Mouse (Mus musculus) limb, embryonic 13.5 days (tissue): ENCODE measurements around the gene Mrpl14. TPM values are rescaled to one million over a fixed set of nuclear protein-coding genes. Genes with fewer than 3 reads are reported as not detected.

ENCODE experiments used
- ATAC-seq: fragments of 200-750 bp; cut with Nextera tagmentation; 2 replicates; pipeline ENCODE4 v1.8.0; 2017; ENCODE audit warnings: low read depth, moderate number of reproducible peaks, moderate TSS enrichment; ENCODE audit not compliant: low FRiP score
- H3K27ac ChIP-seq: fragments of 300-500 bp; sonication (generic); 2 replicates; pipeline ENCODE4 v1.5.1; 2015; ENCODE audit warnings: inconsistent platforms, mild to moderate bottlenecking, moderate library complexity
- H3K27me3 ChIP-seq: fragments of 300-500 bp; sonication (generic); 2 replicates; pipeline ENCODE4 v1.6.1; 2015; ENCODE audit warnings: mild to moderate bottlenecking, inconsistent platforms
- H3K36me3 ChIP-seq: fragments of 300-500 bp; sonication (generic); 2 replicates; pipeline ENCODE4 v1.6.1; 2015; ENCODE audit warnings: inconsistent platforms, mild to moderate bottlenecking, moderate library complexity
- H3K4me1 ChIP-seq: fragments of 300-500 bp; sonication (generic); 2 replicates; pipeline ENCODE4 v1.6.1; 2015; ENCODE audit warnings: inconsistent platforms
- H3K4me2 ChIP-seq: fragments of 300-500 bp; sonication (generic); replicated peaks from 2 replicates; pipeline ENCODE4 v1.6.1; 2015; ENCODE audit warnings: inconsistent platforms, mild to moderate bottlenecking, moderate library complexity
- H3K4me3 ChIP-seq: fragments of 300-500 bp; sonication (generic); 2 replicates; pipeline ENCODE4 v1.5.1; 2015; ENCODE audit warnings: moderate library complexity, mild to moderate bottlenecking, inconsistent platforms
- H3K9ac ChIP-seq: fragments of 300-500 bp; sonication (generic); 2 replicates; pipeline ENCODE4 v1.6.1; 2015; ENCODE audit warnings: mild to moderate bottlenecking, inconsistent platforms
- H3K9me3 ChIP-seq: fragments of 300-500 bp; sonication (generic); 2 replicates; pipeline ENCODE4 v1.6.1; 2016; ENCODE audit warnings: inconsistent platforms
- WGBS: fragments of 180-500 bp; shearing (Covaris S2); methylation state at CpG from one replicate; pipeline ENCODE4 v1.1.7; 2015; 5-methylcytosine and 5-hydroxymethylcytosine counted together
- polyA plus RNA-seq: library from polyadenylated mRNA; unstranded; fragments of >200 nt; fragmentation: Nextera tagmentation; extraction: Ambion mirVana; gene quantifications from 2 replicates; pipeline ENCODE4 v1.2.1, GENCODE M21; 2015

The Mrpl14 gene
- 136 and 140 TPM in 2 replicates for polyA plus RNA-seq

DNA sequence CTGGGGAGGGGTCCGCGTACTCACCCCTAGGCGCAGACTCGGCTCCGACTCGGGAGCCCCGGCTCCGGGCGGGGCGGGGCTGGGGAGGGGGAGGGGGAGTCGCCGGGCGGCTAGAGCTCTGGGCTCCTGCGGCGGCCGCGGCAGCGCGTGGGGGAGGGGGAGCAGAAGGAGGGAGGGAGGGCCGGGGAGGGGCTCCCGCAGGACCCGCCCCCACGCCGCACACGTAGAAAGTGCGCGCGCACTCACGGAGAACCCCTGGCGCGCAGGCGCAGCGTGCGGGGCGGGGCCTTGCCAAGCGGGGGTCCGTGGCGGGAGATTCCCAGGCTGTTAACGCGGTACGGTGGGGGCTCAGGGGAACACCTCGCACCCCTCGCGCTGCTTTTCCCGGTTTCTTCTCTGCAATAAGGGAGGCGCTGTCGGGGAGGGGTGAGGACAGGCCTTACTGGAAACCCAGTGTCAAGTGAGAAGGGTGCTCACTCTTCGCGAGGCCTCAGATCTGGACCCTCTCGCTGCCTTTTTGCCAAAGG is at the start of gene Mrpl14:
TSS of gene Mrpl14 (plus strand) at position 230 of the 527 bp plus-strand sequence.
- peak within 1 kb of the TSS; percentile 90 for H3K9ac ChIP-seq
- H3K9me3 ChIP-seq, result no peaks in the 10 kb centered on the region
- H3K4me3 ChIP-seq, result peak within 1 kb of the TSS; percentile 87
- H3K4me1 ChIP-seq, result peaks cover 23% of the 10 kb centered on the region
- H3K4me2 ChIP-seq, result peak within 1 kb of the TSS; percentile 72
- no peaks in the 10 kb centered on the region for H3K36me3 ChIP-seq
- ATAC-seq, result peak; percentile 90
- no peaks in the 10 kb centered on the region for H3K27me3 ChIP-seq
- under 1% methylated on average over 35 of the region's 50 CpGs for WGBS
- peak within 1 kb of the TSS; percentile 84 for H3K27ac ChIP-seq

DNA sequence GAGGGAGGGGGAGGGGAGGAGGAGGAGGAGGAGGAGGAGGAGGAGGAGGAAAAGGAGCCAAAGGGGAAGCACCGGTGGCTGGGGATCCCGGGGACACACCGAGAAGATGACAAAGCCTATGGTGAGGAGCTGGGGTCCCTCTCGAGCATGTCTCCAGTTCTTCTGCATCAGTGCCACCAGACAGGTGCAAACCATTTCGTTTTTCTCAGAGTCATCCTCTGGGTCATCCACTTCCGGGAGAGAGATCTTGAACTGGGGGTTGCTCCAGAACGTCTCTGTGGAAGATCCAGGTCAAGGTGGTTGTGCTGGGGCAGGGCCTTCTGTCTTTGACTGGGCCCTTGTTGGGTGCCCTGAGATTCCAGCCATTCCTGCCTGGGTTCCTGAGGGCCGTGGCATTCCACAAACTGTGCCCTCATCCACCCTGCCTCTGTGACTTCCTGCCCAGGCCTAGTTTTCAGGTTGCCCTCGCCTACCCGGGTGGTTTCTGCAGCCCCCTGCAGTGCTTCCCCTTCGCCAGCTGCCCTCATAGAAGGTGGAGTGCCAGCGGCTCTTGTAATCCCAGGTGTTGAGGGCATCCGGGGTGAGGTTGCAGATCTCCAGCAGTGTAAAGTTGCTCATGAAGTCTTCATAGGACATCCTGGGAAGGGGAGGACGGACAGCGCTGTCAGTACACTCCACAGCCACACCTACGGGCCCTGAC is 47.4 kb upstream of the Mrpl14 start:
- Histone ChIP-seq H3K9ac (no peak overlapping the region), H3K36me3 (no peaks in the 10 kb centered on the region), H3K4me3 (no peak overlapping the region), H3K4me2 (no peak overlapping the region), H3K27ac (no peak overlapping the region), H3K27me3 (no peaks in the 10 kb centered on the region), H3K4me1 (no peaks in the 10 kb centered on the region), H3K9me3 (no peaks in the 10 kb centered on the region)
- ATAC-seq, result no peak
- 73% methylated on average over 16 of the region's 16 CpGs for WGBS

DNA sequence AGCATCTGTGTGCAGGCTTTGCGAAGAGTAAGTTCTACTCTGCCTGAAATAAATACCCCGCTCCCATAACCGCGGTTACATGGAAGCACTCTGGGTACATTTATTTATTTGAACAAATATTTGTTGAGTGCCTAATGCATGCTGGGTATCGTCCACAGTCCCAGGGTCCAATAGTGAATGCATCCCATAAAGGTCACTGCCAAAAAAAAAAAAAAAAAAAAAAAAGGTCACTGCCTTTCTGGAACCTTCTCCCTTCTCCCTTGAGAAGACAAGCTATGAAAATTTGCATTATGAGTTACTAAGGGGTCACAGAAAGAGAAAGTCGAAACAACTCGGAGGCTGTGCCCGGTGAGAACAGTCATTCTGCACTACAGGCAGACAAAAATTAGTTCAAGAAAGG is 44.1 kb upstream of the Mrpl14 start:
- Histone ChIP-seq H3K4me2 (no peak overlapping the region), H3K4me3 (no peak overlapping the region), H3K4me1 (no peaks in the 10 kb centered on the region), H3K27ac (no peak overlapping the region), H3K36me3 (no peaks in the 10 kb centered on the region), H3K9me3 (no peaks in the 10 kb centered on the region), H3K27me3 (no peaks in the 10 kb centered on the region), H3K9ac (no peak overlapping the region)
- no peak for ATAC-seq
- 87% methylated on average over 8 of the region's 8 CpGs for WGBS

DNA sequence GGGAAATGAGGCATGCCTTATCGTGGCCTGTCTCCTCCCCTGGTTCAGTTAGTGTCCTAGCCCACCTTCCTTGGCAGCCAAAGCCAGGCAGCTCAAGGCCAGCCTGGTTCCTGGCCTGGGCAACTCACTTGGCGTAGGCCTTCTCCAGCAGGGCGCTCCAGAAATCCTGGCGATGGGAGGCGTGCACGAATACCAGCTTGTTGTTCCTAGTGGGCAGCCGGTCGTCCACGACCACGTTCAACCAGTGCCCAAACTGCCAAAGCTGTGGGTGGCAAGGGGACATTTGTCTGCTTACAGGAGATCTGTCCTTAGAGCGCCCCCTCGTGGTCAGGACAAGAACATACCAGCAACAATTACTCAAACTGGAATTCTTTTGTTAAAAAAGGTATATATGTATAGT is 43.4 kb upstream of the Mrpl14 start:
- no peak overlapping the region for H3K4me2 ChIP-seq

DNA sequence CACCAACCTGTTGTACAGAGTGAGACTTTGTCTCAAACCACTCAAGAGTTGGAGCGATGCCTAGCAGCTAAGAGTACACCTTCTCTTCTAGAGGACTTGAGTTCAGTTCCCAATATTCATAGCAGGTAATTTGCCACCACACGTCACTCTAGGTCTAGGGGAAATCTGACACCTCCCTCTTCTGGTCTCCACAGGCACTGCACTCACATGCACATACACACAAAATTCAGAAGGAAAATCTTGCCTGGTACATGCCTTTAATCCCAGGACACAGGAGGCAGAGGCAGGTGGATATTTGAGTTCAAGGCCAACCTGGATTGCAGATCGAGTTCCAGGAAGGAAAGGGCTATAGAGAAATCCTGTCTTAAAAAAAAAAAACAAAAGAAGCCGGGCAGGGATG is 41.9 kb upstream of the Mrpl14 start:
- Histone ChIP-seq H3K4me2 (no peak overlapping the region), H3K4me3 (no peak overlapping the region)
- WGBS, result 94% methylated on average over 4 of the region's 4 CpGs

More for the DNA sequence above, 43.4 kb upstream of the Mrpl14 start:
- H3K27me3 ChIP-seq, result no peaks in the 10 kb centered on the region
- no peaks in the 10 kb centered on the region for H3K4me1 ChIP-seq
- no peak for ATAC-seq
- no peak overlapping the region for H3K4me3 ChIP-seq
- H3K36me3 ChIP-seq, result no peaks in the 10 kb centered on the region
- no peaks in the 10 kb centered on the region for H3K9me3 ChIP-seq
- H3K9ac ChIP-seq, result no peak overlapping the region
- H3K27ac ChIP-seq, result no peak overlapping the region
- 22% methylated on average over 12 of the region's 12 CpGs for WGBS

DNA sequence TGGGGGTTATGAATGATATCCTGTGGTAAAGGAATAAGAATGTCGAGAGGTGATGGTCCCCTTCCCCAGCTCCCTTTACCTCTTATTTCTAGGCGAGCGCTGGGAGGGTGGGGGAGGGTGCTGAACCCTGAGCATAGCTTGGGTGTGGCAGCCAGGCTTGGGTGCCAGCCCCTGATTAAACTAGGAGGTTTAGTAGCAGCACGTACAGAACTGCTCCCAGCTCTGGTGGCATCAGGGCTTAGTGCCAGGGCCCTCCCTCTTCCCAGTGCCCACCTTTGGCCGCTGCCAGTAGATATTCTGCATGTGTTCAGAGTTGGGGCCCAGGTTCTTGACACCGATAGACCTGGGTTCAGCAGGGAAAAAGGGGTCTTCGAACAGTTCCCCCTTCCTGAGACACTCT is 32.9 kb upstream of the Mrpl14 start:
- Histone ChIP-seq H3K4me3 (no peak overlapping the region), H3K9me3 (no peaks in the 10 kb centered on the region), H3K4me2 (no peak overlapping the region), H3K9ac (no peak overlapping the region), H3K27ac (no peak overlapping the region), H3K27me3 (no peaks in the 10 kb centered on the region), H3K4me1 (no peaks in the 10 kb centered on the region), H3K36me3 (no peaks in the 10 kb centered on the region)
- no peak for ATAC-seq
- WGBS, result 77% methylated on average over 7 of the region's 7 CpGs

More for the DNA sequence above, 41.9 kb upstream of the Mrpl14 start:
- H3K9ac ChIP-seq, result no peak overlapping the region
- no peaks in the 10 kb centered on the region for H3K4me1 ChIP-seq
- no peak overlapping the region for H3K27ac ChIP-seq
- no peak for ATAC-seq
- H3K9me3 ChIP-seq, result no peaks in the 10 kb centered on the region
- no peaks in the 10 kb centered on the region for H3K27me3 ChIP-seq
- no peaks in the 10 kb centered on the region for H3K36me3 ChIP-seq

DNA sequence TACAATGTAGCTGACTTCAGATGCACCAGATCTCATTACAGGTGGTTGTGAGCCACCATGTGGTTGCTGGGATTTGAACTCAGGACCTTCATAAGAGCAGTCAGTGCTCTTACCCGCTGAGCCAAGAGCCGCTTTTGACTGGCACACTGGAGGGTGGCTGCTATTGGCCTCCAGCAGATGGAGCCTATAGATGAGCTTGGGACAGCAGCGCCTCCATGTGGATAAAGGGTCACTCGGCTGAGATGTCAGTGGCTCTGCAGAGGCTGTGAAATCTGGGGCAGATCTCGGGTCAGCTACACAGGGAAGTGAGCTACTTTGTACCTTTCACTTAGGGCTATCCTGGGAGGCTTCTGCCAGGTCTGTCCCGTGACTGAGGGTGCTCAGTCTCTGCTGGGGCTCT is 30.3 kb upstream of the Mrpl14 start:
- Histone ChIP-seq H3K4me2 (no peak overlapping the region), H3K27me3 (no peaks in the 10 kb centered on the region), H3K4me1 (no peaks in the 10 kb centered on the region), H3K9ac (no peak overlapping the region), H3K9me3 (no peaks in the 10 kb centered on the region), H3K4me3 (no peak overlapping the region), H3K27ac (no peak overlapping the region), H3K36me3 (peaks cover 2% of the 10 kb centered on the region; the same call in 1 of the 2 replicates)
- 27% methylated on average over 6 of the region's 6 CpGs for WGBS
- ATAC-seq, result no peak

DNA sequence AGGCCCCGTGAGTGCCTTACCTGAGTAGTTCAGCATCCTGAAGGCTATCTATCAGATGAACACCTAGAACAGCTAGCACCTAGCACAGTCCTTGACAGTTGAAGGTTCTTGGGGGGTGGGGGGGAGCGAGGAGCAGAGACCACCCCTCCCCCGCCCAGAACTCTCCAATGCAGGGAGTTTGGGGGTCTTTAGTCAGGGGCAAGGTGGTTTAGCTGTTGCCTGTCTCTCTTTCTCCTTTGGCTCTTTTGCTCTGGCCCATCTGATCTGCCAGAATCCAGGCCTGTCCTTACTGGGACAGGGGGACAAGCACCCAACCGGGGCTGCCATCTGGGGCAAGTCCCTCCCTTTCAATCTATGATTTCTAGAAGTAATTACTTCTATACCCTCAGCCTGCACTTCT is 26.9 kb upstream of the Mrpl14 start, which contains the start of gene Capn11:
TSS of gene Capn11 (minus strand) at position 101 of the 400 bp plus-strand sequence.
- WGBS, result 77% methylated on average over 4 of the region's 4 CpGs
- peaks cover 32% of the 10 kb centered on the region for H3K36me3 ChIP-seq

DNA sequence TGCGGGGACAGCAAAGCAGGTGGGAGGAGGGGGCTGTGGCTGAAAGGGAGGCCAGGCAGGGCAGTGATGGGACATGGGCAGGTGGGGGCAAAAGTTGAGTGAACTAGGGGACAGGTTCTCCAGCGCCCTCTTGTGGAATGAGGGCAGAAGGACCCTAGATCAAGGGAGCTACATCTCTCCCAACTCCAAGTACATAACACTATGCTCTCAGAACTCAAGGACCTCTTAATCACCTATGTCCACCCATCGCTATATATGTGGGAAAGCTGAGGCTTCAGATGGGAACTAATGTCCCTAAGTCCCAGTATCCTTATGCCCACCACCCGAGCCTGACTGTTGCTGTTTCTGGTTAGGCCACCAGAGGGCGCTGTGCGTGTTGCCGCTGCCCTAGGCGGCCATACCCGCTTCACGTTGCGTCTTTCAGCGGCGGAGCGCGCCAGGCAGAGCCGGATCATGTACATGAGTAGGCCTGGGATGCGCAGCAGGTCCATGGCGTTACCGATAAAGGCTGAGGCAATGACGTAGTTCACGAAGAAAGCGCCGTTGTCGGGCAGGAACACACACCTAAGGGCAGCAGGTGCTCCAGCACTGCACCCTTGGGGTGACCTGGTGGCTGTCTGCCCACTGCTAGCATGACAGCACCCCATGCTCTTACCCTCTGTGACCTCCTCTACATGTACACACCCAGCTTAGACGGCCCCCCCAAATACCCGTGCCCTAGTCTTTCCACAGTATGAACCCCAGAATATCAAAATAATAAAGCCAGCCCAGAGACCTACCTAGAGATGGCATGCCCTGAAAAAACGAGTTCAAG is 22.8 kb upstream of the Mrpl14 start:
- 26% methylated on average over 27 of the region's 27 CpGs for WGBS

More for the DNA sequence above, 26.9 kb upstream of the Mrpl14 start, which contains the start of gene Capn11:
- Histone ChIP-seq H3K9me3 (no peaks in the 10 kb centered on the region), H3K4me2 (no peak within 1 kb of the TSS), H3K9ac (no peak within 1 kb of the TSS), H3K4me1 (no peaks in the 10 kb centered on the region), H3K27me3 (no peaks in the 10 kb centered on the region), H3K4me3 (no peak within 1 kb of the TSS), H3K27ac (no peak within 1 kb of the TSS)
- no peak for ATAC-seq

DNA sequence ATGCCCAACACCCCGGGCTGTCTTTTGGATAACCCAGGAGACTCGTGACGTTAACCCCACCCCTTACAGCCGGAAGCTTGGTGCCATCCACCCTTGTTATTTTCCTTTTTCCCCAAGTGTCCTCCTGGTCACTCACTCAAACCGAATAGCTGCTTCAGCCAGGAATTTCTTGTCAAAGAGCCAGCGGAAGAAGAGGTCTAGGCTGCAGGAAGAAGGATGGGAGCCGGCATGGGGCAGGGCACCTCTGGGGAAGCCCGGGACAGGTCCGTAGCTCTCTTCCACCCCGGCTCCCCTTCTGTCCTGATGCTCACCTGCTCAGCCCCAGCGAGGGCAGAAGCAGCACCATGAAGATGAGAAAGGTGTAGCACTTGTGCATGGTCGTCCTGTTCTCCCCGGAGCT is 21.5 kb upstream of the Mrpl14 start:
- Histone ChIP-seq H3K27me3 (no peaks in the 10 kb centered on the region), H3K36me3 (peaks cover 83% of the 10 kb centered on the region), H3K4me3 (no peak overlapping the region), H3K9ac (no peak overlapping the region), H3K9me3 (no peaks in the 10 kb centered on the region), H3K4me2 (no peak overlapping the region), H3K4me1 (no peaks in the 10 kb centered on the region), H3K27ac (no peak overlapping the region)
- no peak for ATAC-seq
- WGBS, result 91% methylated on average over 13 of the region's 13 CpGs

More for the DNA sequence above, 22.8 kb upstream of the Mrpl14 start:
- Histone ChIP-seq H3K9me3 (no peaks in the 10 kb centered on the region), H3K4me3 (no peak overlapping the region), H3K27me3 (no peaks in the 10 kb centered on the region), H3K36me3 (peaks cover 70% of the 10 kb centered on the region), H3K27ac (no peak overlapping the region), H3K4me2 (peak overlapping the region; percentile 41), H3K4me1 (no peaks in the 10 kb centered on the region), H3K9ac (peak overlapping the region; percentile 3; the same call in 1 of the 2 replicates)
- ATAC-seq, result no peak

DNA sequence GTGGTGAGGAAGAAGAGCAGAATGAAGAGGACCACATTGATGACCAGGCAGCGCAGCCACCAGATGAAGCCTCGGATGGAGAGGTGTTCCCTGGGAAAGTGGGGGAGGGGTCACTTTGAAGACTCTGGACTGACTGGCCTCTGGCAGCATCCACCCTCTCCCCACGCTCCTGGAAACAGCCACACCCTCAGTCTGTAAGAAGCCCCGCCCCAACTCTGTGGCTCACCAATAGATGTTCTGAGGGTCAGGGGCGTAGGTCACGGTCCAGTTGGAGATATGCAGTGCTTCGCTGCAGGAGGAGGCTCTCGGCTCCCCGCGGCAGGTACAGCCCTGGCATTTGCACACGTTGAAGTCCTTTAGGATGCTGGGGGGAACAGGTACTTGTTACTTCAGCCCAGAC is 20.0 kb upstream of the Mrpl14 start:
- Histone ChIP-seq H3K4me3 (no peak overlapping the region), H3K4me2 (no peak overlapping the region), H3K27ac (no peak overlapping the region), H3K9ac (no peak overlapping the region), H3K4me1 (no peaks in the 10 kb centered on the region), H3K9me3 (no peaks in the 10 kb centered on the region), H3K27me3 (no peaks in the 10 kb centered on the region), H3K36me3 (peaks cover 93% of the 10 kb centered on the region)
- ATAC-seq, result no peak
- WGBS, result 75% methylated on average over 11 of the region's 11 CpGs

DNA sequence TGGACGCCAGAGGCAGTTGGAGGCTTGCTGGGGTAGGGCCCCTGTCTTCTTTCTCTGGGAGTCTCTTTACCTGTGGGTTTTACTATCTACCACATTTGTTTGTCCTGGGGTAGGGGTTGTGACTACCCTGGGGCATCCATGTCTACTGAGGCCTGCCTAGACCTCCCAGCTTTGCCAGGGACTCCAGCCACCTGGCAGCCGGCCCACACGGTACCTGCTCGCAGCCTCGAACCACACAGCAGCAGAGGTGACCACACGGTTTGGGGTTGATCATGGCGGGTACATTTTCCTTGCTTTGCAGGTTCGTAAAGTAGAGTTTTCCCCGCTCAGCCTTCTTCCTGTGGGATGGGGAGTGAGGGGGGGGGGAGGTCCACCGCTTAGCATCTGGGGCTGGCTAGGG is 18.6 kb upstream of the Mrpl14 start:
- Histone ChIP-seq H3K9me3 (no peaks in the 10 kb centered on the region), H3K4me3 (no peak overlapping the region), H3K9ac (no peak overlapping the region), H3K27ac (no peak overlapping the region), H3K4me2 (no peak overlapping the region), H3K36me3 (peaks cover 89% of the 10 kb centered on the region), H3K4me1 (no peaks in the 10 kb centered on the region), H3K27me3 (no peaks in the 10 kb centered on the region)
- ATAC-seq, result no peak
- 80% methylated on average over 10 of the region's 10 CpGs for WGBS
